Mouse (Mus musculus) megakaryocyte, embryonic 14.5 days (primary cell): ENCODE data around the gene Epop.

Experiments used
- FLI1 ChIP-seq: IDR thresholded peaks from 2 replicates; pipeline ENCODE4 v1.6.1; 2012; ENCODE audit warnings: low read length, inconsistent platforms, mixed read lengths
- GATA1 ChIP-seq: IDR thresholded peaks from 3 replicates; pipeline ENCODE4 v1.6.1; 2012; ENCODE audit warnings: mixed read lengths, low read length, inconsistent platforms, borderline replicate concordance

GRCm38 (mm10) chr11:97622440-97622839 is 7.1 kb downstream of the Epop start:
- TF ChIP-seq FLI1 (no peak), GATA1 (no peak)
